Mouse (Mus musculus) erythroblast, embryonic 14.5 days (primary cell): ENCODE results near the gene Senp7.
"Not testable (repeated sequence)": the region's sequence is repeated elsewhere in the genome, so short reads cannot be mapped to it uniquely, and the experiment has no call there.

Source experiments
- GATA1 ChIP-seq: IDR thresholded peaks from 2 replicates; pipeline ENCODE4 v1.6.1; 2012; ENCODE audit warnings: low read length, inconsistent platforms, mixed read lengths
- TAL1 ChIP-seq: IDR thresholded peaks from 3 replicates; pipeline ENCODE4 v1.6.1; 2012; ENCODE audit warnings: low read length, inconsistent platforms, mixed read lengths

DNA sequence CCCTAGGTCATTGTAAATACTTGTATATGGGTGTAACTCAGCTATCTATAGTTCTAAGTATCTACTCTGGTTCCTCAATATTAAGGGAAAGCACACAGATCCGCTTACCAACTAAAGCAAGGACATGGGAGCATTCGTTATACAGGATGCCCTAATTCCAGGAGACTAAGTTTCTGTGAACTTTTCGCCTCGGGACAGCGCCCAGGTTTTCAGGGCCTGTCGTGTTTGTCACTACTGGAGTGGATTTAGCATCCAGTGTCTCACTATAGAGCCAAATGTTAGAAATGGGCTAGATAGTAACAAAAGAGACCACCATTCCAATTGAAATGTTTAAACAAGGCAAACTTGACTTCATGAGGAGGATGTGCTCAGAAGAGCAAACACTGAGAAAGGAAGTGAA, 25.0 kb downstream of the Senp7 start:
- not testable (repeated sequence) for TF ChIP-seq GATA1, TAL1
